In the genomic region with DNA sequence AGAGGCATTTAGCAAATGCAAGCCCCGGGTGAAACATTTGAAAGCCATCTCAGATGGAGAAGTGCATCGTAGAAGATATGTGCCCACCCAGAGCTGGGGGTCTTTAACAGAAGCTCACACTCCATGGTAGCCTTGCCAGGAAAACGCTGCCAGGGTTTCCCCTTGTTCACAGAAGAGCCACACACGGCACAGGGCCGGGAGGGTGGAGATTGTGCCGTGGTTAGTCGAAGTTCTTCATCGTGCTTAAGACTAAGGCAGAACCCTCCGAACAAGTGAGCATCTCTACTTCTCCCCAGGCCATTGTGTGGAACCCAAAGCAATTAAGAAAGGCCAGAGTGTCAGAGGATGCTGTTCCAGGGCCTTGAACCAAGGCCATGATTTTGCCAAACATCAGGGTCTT, we compare ENCODE assay signal across 8 mouse cellular contexts.
A peak's percentile ranks its signal among the peaks of the same experiment; 100 is the strongest.
DNase-seq lines count a peak whose midpoint lies in the region; ATAC-seq and TF ChIP-seq lines count a peak whose summit lies in the region.

No protein-coding gene starts in this region.

- peak overlapping the region; percentile 36; the same call in 1 of the 2 replicates for H3K9ac ChIP-seq in heart, embryonic 15.5 days
- peak overlapping the region; percentile 96 for H3K9ac ChIP-seq in hindbrain, postnatal 0 days (replicated peaks; ENCODE audit: low read length)
- no peak overlapping the region for H3K9ac ChIP-seq in stomach, embryonic 15.5 days

- no peak for ATAC-seq in heart, embryonic 15.5 days (replicated peaks; ENCODE audit: insufficient number of reproducible peaks, insufficient read depth, low FRiP score, low read depth)
- ATAC-seq in hindbrain, postnatal 0 days, result no peak
- no peak for ATAC-seq in stomach, embryonic 15.5 days (ENCODE audit: insufficient read depth, low FRiP score, low read depth)

- peak overlapping the region; percentile 90 for H3K4me3 ChIP-seq in heart, embryonic 15.5 days
- H3K4me3 ChIP-seq in hindbrain, postnatal 0 days (ENCODE audit: low read length), result peak overlapping the region; percentile 94
- peak overlapping the region; percentile 14; the same call in 1 of the 2 replicates for H3K4me3 ChIP-seq in stomach, embryonic 15.5 days (replicated peaks)

- H3K4me2 ChIP-seq in heart, embryonic 15.5 days, result peak overlapping the region; percentile 86
- peak overlapping the region; percentile 74 for H3K4me2 ChIP-seq in hindbrain, postnatal 0 days (ENCODE audit: low read depth, low read length)
- H3K4me2 ChIP-seq in stomach, embryonic 15.5 days, result peak overlapping the region; percentile 87

- 76% methylated on average over 9 of the region's 9 CpGs for WGBS in heart, embryonic 15.5 days
- WGBS in hindbrain, postnatal 0 days, result 14% methylated on average over 9 of the region's 9 CpGs
- WGBS in stomach, embryonic 15.5 days, result 74% methylated on average over 9 of the region's 9 CpGs

- no peaks in the 10 kb centered on the region for H3K27me3 ChIP-seq in heart, embryonic 15.5 days
- no peaks in the 10 kb centered on the region for H3K27me3 ChIP-seq in hindbrain, postnatal 0 days (ENCODE audit: insufficient read depth, low read length)
- no peaks in the 10 kb centered on the region for H3K27me3 ChIP-seq in stomach, embryonic 15.5 days (replicated peaks)

- peaks cover 13% of the 10 kb centered on the region; the same call in 1 of the 2 replicates for H3K36me3 ChIP-seq in heart, embryonic 15.5 days
- H3K36me3 ChIP-seq in hindbrain, postnatal 0 days (ENCODE audit: insufficient read depth, low read length), result no peaks in the 10 kb centered on the region
- H3K36me3 ChIP-seq in stomach, embryonic 15.5 days, result 0 out of 2 replicates have a peak, but pooled peaks cover 6% of the 10 kb centered on the region

- no peak for TF ChIP-seq CTCF in hindbrain, postnatal 0 days (IDR thresholded peaks at IDR 0.05; ENCODE audit: low read depth)

- H3K27ac ChIP-seq in heart, embryonic 15.5 days, result no peak overlapping the region
- peak overlapping the region; percentile 100 for H3K27ac ChIP-seq in hindbrain, postnatal 0 days
- H3K27ac ChIP-seq in stomach, embryonic 15.5 days, result no peak overlapping the region

- no peaks in the 10 kb centered on the region for H3K9me3 ChIP-seq in heart, embryonic 15.5 days (replicated peaks)
- no peaks in the 10 kb centered on the region for H3K9me3 ChIP-seq in hindbrain, postnatal 0 days (ENCODE audit: low read length)
- no peaks in the 10 kb centered on the region for H3K9me3 ChIP-seq in stomach, embryonic 15.5 days

- intact Hi-C loops in heart, postnatal 25 days (cut with DNase I), result loop anchor here (2.0 kb wide), 1 partner anchor 63 kb away; no protein-coding TSS in a partner anchor

- DNase-seq in heart, postnatal 25 days (ENCODE audit: low spot score), result no peak
- peak; percentile 17 for DNase-seq in right cerebral cortex, postnatal 14 days
- DNase-seq in right cerebral cortex, postnatal 25 days, result no peak
- DNase-seq in hindbrain, postnatal 0 days (ENCODE audit: low spot score), result no peak
- no peak for DNase-seq in yolk sac, embryonic 10.5 days (ENCODE audit: low spot score)
- DNase-seq in layer of hippocampus, adult 11-12 months (ENCODE audit: low spot score), result no peak

- peaks cover 49% of the 10 kb centered on the region for H3K4me1 ChIP-seq in heart, embryonic 15.5 days (replicated peaks)
- H3K4me1 ChIP-seq in hindbrain, postnatal 0 days (ENCODE audit: insufficient read depth, low read length), result peaks cover 28% of the 10 kb centered on the region; the same call in 1 of the 2 replicates
- H3K4me1 ChIP-seq in stomach, embryonic 15.5 days, result peaks cover 27% of the 10 kb centered on the region

Comparison
In these comparisons a context has a peak if more than half of its experiments do, and no peak if none do; other contexts are left out.
1. H3K4me3 ChIP-seq: peak in every context shown above with its lines; median percentile 94 in hindbrain, postnatal 0 days; 90 in heart, embryonic 15.5 days; 14 in stomach, embryonic 15.5 days.